Mouse (Mus musculus): ENCODE results near the gene Olfr1046. TPM values are rescaled to one million over a fixed set of nuclear protein-coding genes. Genes with fewer than 3 reads are reported as not detected.
"Not testable (repeated sequence)": the region's sequence is repeated elsewhere in the genome, so short reads cannot be mapped to it uniquely, and the experiment has no call there.

Olfr1046 gene
- total RNA-seq (2015), result not detected in 2 replicates
- not detected in 2 replicates for total RNA-seq (2017)

DNA sequence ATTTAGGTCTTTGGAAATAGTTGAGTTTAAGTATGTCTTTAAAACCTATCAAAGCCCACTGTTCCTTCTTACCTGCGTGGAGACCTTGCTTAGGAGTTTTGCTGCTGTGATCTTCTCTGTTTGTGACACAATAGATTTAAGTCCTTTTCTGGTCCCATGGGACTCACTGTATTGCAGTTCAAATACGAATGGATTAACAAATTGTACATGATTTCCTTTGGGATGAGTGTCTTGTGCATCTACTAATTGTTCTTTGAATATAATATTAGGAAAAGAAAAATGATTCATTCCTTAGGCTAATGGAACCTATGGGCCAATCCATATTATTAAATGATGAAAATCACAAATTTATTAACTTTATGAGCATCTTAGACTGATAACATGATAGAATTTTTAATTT is at the start of gene Olfr1046:
Olfr1046 (minus strand) TSS at position 101 of the 400 bp plus-strand sequence.
- ATAC-seq (ENCODE audit: poor library complexity, severe bottlenecking), result no peak

DNA sequence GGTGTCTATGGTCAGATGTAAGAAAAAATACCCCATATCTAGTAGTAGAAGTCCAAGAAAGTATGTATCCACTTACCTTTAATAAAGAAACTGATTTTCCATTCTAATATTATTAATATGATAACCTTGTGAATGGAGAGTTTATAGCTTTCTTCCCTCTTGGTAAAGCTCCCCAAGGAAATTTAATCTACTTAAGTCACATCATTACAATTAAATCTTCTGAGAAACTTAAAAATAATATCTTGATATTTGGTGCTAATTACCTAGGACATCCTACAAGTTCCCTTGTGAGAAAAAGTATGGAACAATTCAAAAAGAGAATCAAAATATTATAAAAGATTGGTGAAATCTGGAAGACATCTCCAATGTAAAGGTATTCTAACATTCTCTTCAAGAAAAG is 39.1 kb upstream of the Olfr1046 start, which contains the start of gene Olfr1049:
Olfr1049 (minus strand) TSS at position 101 of the 400 bp plus-strand sequence.
- not testable (repeated sequence) for ATAC-seq (ENCODE audit: poor library complexity, severe bottlenecking)

DNA sequence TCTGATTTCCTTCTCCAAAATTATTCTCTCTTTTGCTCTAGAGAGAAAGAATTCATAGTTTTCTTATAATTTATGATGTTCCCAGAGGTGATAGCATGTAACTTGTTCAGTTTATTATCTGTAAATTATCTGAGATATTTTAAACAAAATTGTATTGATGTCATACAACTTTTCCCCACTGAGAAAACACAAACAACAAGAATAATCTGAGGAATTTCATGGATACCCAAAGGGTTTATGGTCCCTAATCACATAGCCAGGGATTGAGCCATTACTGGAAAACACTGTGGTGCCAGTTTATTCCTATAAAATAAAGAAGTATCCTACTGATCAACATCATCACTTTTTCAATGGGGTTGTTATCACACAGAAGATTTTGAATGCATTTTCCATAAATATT is 21.1 kb upstream of the Olfr1046 start, which contains the start of gene Olfr1048:
Olfr1048 (minus strand) TSS at position 101 of the 400 bp plus-strand sequence.
- ATAC-seq (ENCODE audit: poor library complexity, severe bottlenecking), result no peak

DNA sequence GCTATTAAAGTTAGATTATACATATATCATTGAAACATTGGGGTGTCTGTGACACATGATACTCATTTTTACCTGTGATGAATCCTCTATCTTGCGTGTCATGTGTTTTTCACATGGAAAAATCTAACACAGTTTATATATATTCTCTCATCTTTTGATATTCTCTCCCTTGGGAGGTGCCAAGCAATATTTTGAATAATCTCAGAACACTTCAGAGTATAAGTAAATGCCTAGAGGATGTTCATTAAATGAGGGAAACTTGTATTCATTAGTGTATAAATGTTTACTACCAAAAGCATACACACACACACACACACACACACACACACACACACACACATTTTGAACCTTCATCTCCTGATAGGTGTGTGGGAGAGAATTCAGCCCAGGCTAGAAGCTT is 12.2 kb upstream of the Olfr1046 start, which contains the start of gene Olfr1047:
Olfr1047 (minus strand) TSS at position 101 of the 400 bp plus-strand sequence.
- ATAC-seq (ENCODE audit: poor library complexity, severe bottlenecking), result no peak

DNA sequence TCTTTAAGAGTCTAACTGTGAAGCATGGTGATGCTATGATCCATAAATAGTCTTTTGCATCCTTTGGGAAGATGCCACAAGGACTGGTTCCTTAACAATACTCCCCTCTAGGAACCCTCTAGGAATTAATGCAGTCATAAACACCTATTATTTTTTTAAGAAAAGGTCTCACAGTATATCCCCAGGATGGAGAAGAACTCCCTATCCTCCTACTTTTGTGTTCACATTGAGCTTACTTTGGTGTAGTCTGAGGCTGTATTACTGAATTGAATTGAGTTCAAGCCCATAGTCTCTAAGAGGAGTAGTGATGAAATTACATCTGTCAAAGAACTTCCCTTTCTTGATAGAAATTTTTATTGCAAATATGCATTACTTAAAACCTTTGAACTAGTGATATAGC is 16.2 kb downstream of the Olfr1046 start, which contains the start of gene Olfr1045:
Olfr1045 (minus strand) TSS at position 101 of the 400 bp plus-strand sequence.
- ATAC-seq (ENCODE audit: poor library complexity, severe bottlenecking), result 0 out of 2 replicates have a peak, but pooled peaks have one; percentile 47

DNA sequence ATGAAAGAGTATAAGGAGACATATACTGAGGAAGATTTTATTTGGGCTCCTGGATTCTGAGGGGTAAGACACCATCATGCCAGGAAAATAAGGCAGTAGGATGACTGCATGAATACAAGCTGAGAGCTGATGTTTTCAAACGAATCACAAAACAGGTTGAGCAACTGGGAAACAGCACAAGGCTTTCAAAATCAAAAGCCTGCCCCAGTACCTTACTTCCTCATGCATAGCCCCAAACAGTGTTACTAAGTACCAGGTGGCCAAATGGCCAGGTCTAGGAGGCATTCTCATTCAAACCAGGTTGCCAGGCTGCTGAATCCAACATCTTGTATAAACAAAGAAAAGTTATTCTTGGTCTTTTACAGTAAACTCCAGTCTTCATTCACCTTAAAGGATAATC is 23.3 kb downstream of the Olfr1046 start:
- ATAC-seq (ENCODE audit: poor library complexity, severe bottlenecking), result peak; percentile 87

DNA sequence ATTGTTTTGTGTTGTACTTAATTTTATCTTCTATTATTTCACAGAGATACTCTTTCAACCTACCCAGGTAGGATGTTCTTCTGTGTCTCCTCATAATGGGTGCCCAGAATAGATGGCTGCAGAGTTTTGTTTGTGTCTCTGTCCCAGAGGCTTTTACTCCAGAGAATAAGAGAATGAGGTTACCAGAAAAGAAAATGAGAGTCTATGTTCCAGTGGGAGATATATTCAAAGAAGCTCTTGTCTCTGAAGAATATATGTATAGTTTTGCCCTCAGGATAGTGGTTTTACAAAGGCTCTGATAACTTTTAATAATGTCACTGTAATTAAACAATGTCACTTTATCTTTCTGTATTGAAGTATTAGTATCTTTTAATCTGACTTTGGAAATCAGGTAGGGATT is 33.5 kb downstream of the Olfr1046 start, which contains the start of gene Olfr52:
Olfr52 (minus strand) TSS at position 101 of the 400 bp plus-strand sequence.
- ATAC-seq (ENCODE audit: poor library complexity, severe bottlenecking), result no peak

DNA sequence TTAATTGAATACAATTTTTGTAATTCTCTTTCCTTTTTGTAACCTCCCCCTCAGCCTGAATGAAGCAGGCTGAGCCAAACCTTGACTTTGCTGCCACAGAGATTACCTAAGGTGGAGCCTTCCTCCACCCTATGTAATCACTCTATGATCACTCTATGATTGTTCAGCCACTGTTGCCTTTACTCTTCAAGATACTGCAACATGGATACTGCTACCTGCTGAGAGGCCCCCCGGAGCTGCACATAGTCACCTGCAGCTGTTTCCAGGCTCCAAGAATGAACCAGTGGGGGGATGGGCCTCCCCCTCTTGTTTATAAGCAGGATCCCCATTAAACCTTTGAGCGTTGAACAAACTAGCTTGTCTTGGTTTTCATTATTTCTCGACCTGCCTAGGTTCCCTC is 39.2 kb downstream of the Olfr1046 start:
- ATAC-seq (ENCODE audit: poor library complexity, severe bottlenecking), result no peak

DNA sequence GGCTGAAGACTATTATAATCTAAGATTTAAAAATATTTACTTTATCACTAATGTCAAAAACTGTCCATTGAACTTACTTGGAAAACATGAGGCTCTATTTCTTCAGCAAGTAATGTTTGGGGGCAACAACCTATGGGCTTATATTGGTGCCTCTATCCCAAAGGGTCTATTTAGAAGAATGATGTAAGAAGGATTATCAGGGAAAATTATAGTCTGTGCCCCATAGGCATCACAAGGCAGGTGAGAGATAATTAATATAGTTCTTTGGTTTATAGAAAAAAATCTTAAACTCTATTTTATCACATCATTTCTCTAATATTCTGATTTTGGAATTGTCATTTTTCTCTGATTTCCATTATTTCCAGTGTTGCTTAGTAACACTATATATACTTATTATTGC is 41.4 kb downstream of the Olfr1046 start, which contains the start of gene Olfr1044:
Olfr1044 (minus strand) TSS at position 101 of the 400 bp plus-strand sequence.
- no peak for ATAC-seq (ENCODE audit: poor library complexity, severe bottlenecking)

DNA sequence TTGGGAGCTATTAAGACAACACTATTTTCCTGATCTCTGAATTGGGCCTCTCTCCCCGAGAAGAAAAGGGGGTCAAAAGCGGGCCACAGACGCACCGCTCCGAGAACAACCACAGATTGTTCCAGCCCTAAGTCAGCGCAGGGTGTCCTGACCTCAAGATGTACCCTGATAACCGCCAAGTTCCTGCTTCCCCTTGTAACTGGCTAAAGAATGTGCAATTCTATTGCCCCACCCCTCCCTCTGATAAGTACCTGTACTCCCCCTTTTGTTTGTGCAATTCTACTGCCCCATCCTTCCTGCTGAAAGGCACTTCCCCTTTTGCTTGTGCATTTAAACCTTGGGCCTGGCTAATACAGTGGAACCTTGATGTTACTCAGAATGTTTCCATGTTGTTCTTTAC is 43.7 kb downstream of the Olfr1046 start:
- ATAC-seq (ENCODE audit: poor library complexity, severe bottlenecking), result peak; percentile 88

DNA sequence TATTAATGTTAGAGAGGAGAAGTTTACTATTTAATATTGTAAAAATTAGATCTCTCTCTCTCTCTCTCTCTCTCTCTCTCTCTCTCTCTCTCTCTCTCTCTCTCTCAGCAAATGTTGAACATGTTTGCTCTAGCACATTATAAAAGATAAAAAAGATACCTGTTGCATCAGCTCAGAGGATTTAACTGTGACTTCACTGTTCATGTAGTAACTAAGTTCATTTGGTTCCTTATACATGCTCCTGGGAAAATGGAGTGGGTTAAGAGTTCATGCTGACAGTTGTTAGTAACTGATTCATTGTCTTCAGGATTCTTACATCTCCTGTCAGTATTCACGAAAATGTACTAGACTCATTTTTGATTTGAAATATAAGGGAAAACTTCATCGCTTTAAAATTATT is 51.7 kb downstream of the Olfr1046 start, which contains the start of gene Olfr1043:
Olfr1043 (minus strand) TSS at position 101 of the 400 bp plus-strand sequence.
- ATAC-seq (ENCODE audit: poor library complexity, severe bottlenecking), result no peak

Other genes starting within 250 kb of the Olfr1046 start
- gene Olfr1029, start 245.4 kb downstream of the Olfr1046 start, total RNA-seq (2015), result 0.57 TPM in 1 of 2 replicates, not detected in the other
- not detected in 2 replicates for gene Olfr1029, start 245.4 kb downstream of the Olfr1046 start, total RNA-seq (2017)
- not detected in 2 replicates for gene Olfr1030, start 240.0 kb downstream of the Olfr1046 start, total RNA-seq (2015)
- not detected in 2 replicates for gene Olfr1030, start 240.0 kb downstream of the Olfr1046 start, total RNA-seq (2017)
- gene Olfr1031, start 229.0 kb downstream of the Olfr1046 start, total RNA-seq (2015), result not detected in 2 replicates
- not detected in 2 replicates for gene Olfr1031, start 229.0 kb downstream of the Olfr1046 start, total RNA-seq (2017)
- not detected in 2 replicates for gene Olfr1032, start 213.8 kb downstream of the Olfr1046 start, total RNA-seq (2015)
- gene Olfr1032, start 213.8 kb downstream of the Olfr1046 start, total RNA-seq (2017), result not detected in 2 replicates
- gene Olfr1033, start 198.7 kb downstream of the Olfr1046 start, total RNA-seq (2015), result 0.09 and 0.45 TPM in 2 replicates
- 0.07 TPM in 1 of 2 replicates, not detected in the other for gene Olfr1033, start 198.7 kb downstream of the Olfr1046 start, total RNA-seq (2017)
- not detected in 2 replicates for gene Olfr1034, start 173.5 kb downstream of the Olfr1046 start, total RNA-seq (2015)
- not detected in 2 replicates for gene Olfr1034, start 173.5 kb downstream of the Olfr1046 start, total RNA-seq (2017)
- not detected in 2 replicates for gene Olfr1036, start 145.3 kb downstream of the Olfr1046 start, total RNA-seq (2015)
- gene Olfr1036, start 145.3 kb downstream of the Olfr1046 start, total RNA-seq (2017), result not detected in 2 replicates
- gene Olfr1037, start 131.9 kb downstream of the Olfr1046 start, total RNA-seq (2015), result not detected in 2 replicates
- gene Olfr1037, start 131.9 kb downstream of the Olfr1046 start, total RNA-seq (2017), result not detected in 2 replicates
- not detected in 2 replicates for gene Olfr1039, start 83.4 kb downstream of the Olfr1046 start, total RNA-seq (2015)
- not detected in 2 replicates for gene Olfr1039, start 83.4 kb downstream of the Olfr1046 start, total RNA-seq (2017)
- gene Olfr1040, start 72.6 kb downstream of the Olfr1046 start, total RNA-seq (2015), result not detected in 2 replicates
- not detected in 2 replicates for gene Olfr1040, start 72.6 kb downstream of the Olfr1046 start, total RNA-seq (2017)
- not detected in 2 replicates for gene Olfr1042, start 57.5 kb downstream of the Olfr1046 start, total RNA-seq (2015)
- not detected in 2 replicates for gene Olfr1042, start 57.5 kb downstream of the Olfr1046 start, total RNA-seq (2017)
- gene Olfr1043, start 51.8 kb downstream of the Olfr1046 start, total RNA-seq (2015), result not detected in 2 replicates
- gene Olfr1043, start 51.8 kb downstream of the Olfr1046 start, total RNA-seq (2017), result not detected in 2 replicates
- not detected in 2 replicates for gene Olfr1044, start 41.5 kb downstream of the Olfr1046 start, total RNA-seq (2015)
- not detected in 2 replicates for gene Olfr1044, start 41.5 kb downstream of the Olfr1046 start, total RNA-seq (2017)
- not detected in 2 replicates for gene Olfr52, start 33.6 kb downstream of the Olfr1046 start, total RNA-seq (2015)
- not detected in 2 replicates for gene Olfr52, start 33.6 kb downstream of the Olfr1046 start, total RNA-seq (2017)
- gene Olfr1045, start 16.3 kb downstream of the Olfr1046 start, total RNA-seq (2015), result not detected in 2 replicates
- gene Olfr1045, start 16.3 kb downstream of the Olfr1046 start, total RNA-seq (2017), result not detected in 2 replicates
- not detected in 2 replicates for gene Olfr1047, start 12.1 kb upstream of the Olfr1046 start, total RNA-seq (2015)
- not detected in 2 replicates for gene Olfr1047, start 12.1 kb upstream of the Olfr1046 start, total RNA-seq (2017)
- gene Olfr1048, start 21.0 kb upstream of the Olfr1046 start, total RNA-seq (2015), result not detected in 2 replicates
- not detected in 2 replicates for gene Olfr1048, start 21.0 kb upstream of the Olfr1046 start, total RNA-seq (2017)
- not detected in 2 replicates for gene Olfr1049, start 39.0 kb upstream of the Olfr1046 start, total RNA-seq (2015)
- gene Olfr1049, start 39.0 kb upstream of the Olfr1046 start, total RNA-seq (2017), result 0.37 TPM in 1 of 2 replicates, not detected in the other
- not detected in 2 replicates for gene Olfr1051, start 59.8 kb upstream of the Olfr1046 start, total RNA-seq (2015)
- not detected in 2 replicates for gene Olfr1051, start 59.8 kb upstream of the Olfr1046 start, total RNA-seq (2017)
- not detected in 2 replicates for gene Olfr1052, start 73.1 kb upstream of the Olfr1046 start, total RNA-seq (2015)
- gene Olfr1052, start 73.1 kb upstream of the Olfr1046 start, total RNA-seq (2017), result not detected in 2 replicates
- gene Olfr1053, start 96.0 kb upstream of the Olfr1046 start, total RNA-seq (2015), result not detected in 2 replicates
- gene Olfr1053, start 96.0 kb upstream of the Olfr1046 start, total RNA-seq (2017), result not detected in 2 replicates
- gene Olfr1054, start 116.1 kb upstream of the Olfr1046 start, total RNA-seq (2015), result not detected in 2 replicates
- gene Olfr1054, start 116.1 kb upstream of the Olfr1046 start, total RNA-seq (2017), result not detected in 2 replicates
- gene Olfr1055, start 131.0 kb upstream of the Olfr1046 start, total RNA-seq (2015), result not detected in 2 replicates
- gene Olfr1055, start 131.0 kb upstream of the Olfr1046 start, total RNA-seq (2017), result not detected in 2 replicates
- not detected in 2 replicates for gene Olfr1056, start 143.2 kb upstream of the Olfr1046 start, total RNA-seq (2015)
- not detected in 2 replicates for gene Olfr1056, start 143.2 kb upstream of the Olfr1046 start, total RNA-seq (2017)
- gene Olfr1057, start 159.1 kb upstream of the Olfr1046 start, total RNA-seq (2015), result not detected in 2 replicates
- not detected in 2 replicates for gene Olfr1057, start 159.1 kb upstream of the Olfr1046 start, total RNA-seq (2017)
- gene Olfr1058, start 169.2 kb upstream of the Olfr1046 start, total RNA-seq (2015), result not detected in 2 replicates
- gene Olfr1058, start 169.2 kb upstream of the Olfr1046 start, total RNA-seq (2017), result not detected in 2 replicates
- not detected in 2 replicates for gene Olfr1061, start 194.7 kb upstream of the Olfr1046 start, total RNA-seq (2015)
- gene Olfr1061, start 194.7 kb upstream of the Olfr1046 start, total RNA-seq (2017), result not detected in 2 replicates
- not detected in 2 replicates for gene Olfr1062, start 207.4 kb upstream of the Olfr1046 start, total RNA-seq (2015)
- gene Olfr1062, start 207.4 kb upstream of the Olfr1046 start, total RNA-seq (2017), result not detected in 2 replicates
- gene Olfr1065, start 231.3 kb upstream of the Olfr1046 start, total RNA-seq (2015), result not detected in 2 replicates
- not detected in 2 replicates for gene Olfr1065, start 231.3 kb upstream of the Olfr1046 start, total RNA-seq (2017)
- gene Olfr1066, start 237.0 kb upstream of the Olfr1046 start, total RNA-seq (2015), result not detected in 2 replicates
- not detected in 2 replicates for gene Olfr1066, start 237.0 kb upstream of the Olfr1046 start, total RNA-seq (2017)